Mouse (Mus musculus): ENCODE results near the gene Sestd1.

DNA sequence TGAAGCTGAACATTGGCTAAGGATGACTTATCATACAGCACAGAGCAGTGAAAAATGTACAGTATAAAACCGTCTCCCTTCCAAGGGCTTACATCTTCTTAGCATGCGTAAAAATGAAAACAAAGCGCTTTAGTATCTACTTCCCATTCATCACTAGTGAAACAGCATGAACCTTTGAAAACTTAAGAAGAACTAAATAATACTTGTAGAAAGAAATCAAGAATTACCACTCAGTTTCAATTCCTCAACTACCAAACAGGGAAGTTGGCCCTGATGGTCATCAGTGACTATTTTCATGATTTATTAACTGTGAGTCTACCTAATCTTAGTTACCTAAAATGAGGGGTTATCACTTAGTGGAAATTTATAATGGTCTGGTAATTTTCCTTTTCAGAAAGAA lies 41.8 kb downstream of the Sestd1 start:
- TF ChIP-seq POLR2A (IDR thresholded peaks at IDR 0.05; ENCODE audit: borderline replicate concordance, extremely low read depth, insufficient read depth, insufficient read length, poor library complexity, severe bottlenecking) (no peak), CTCF (IDR thresholded peaks at IDR 0.05; ENCODE audit: borderline replicate concordance, extremely low read depth, insufficient read depth, insufficient read length) (no peak)

All from brain, embryonic 14.5 days (tissue).